Mouse (Mus musculus): ENCODE data around the gene Krt14.
"Not testable (repeated sequence)": the region's sequence is repeated elsewhere in the genome, so short reads cannot be mapped to it uniquely, and the experiment has no call there.

Gene Krt14

GRCm38 (mm10) chr11:100207498-100207897 is at the start of gene Krt14:
Krt14 (minus strand) TSS chr11:100207548.
- no peak for DNase-seq (ENCODE audit: low spot score in 2 of 2)

GRCm38 (mm10) chr11:100255514-100255913 is 48.2 kb upstream of the Krt14 start:
- DNase-seq (ENCODE audit: low spot score in 2 of 2): no peak

GRCm38 (mm10) chr11:100254360-100255090 is 47.2 kb upstream of the Krt14 start:
- no peak for DNase-seq (ENCODE audit: low spot score in 2 of 2)

GRCm38 (mm10) chr11:100248852-100249465 is 41.6 kb upstream of the Krt14 start, which contains the start of gene Krt16:
Krt16 (minus strand) TSS chr11:100248902.
- DNase-seq (ENCODE audit: low spot score in 2 of 2): no peak

GRCm38 (mm10) chr11:100246471-100246870 is 39.1 kb upstream of the Krt14 start:
- not testable (repeated sequence) for DNase-seq (ENCODE audit: low spot score in 2 of 2)

GRCm38 (mm10) chr11:100240272-100240671 is 32.9 kb upstream of the Krt14 start:
- not testable (repeated sequence) for DNase-seq (ENCODE audit: low spot score in 2 of 2)

GRCm38 (mm10) chr11:100221741-100222140 is 14.4 kb upstream of the Krt14 start:
- no peak for DNase-seq (ENCODE audit: low spot score in 2 of 2)

GRCm38 (mm10) chr11:100219304-100219703 is 12.0 kb upstream of the Krt14 start:
- no peak for DNase-seq (ENCODE audit: low spot score in 2 of 2)

GRCm38 (mm10) chr11:100208542-100208941 is 1.2 kb upstream of the Krt14 start:
- no peak for DNase-seq (ENCODE audit: low spot score in 2 of 2)

- peak in 1 of 2 experiments; percentile 22 for DNase-seq (ENCODE audit: low spot score in 2 of 2)
These were observed 3.9 kb downstream of the Krt14 start for GRCm38 (mm10) chr11:100203448-100203847.

- no peak for DNase-seq (ENCODE audit: low spot score in 2 of 2)
These were observed 4.4 kb downstream of the Krt14 start for GRCm38 (mm10) chr11:100202906-100203305.

- peak in 1 of 2 experiments; percentile 20 for DNase-seq (ENCODE audit: low spot score in 2 of 2)
These were observed 7.1 kb downstream of the Krt14 start for GRCm38 (mm10) chr11:100200104-100200820.

- DNase-seq (ENCODE audit: low spot score in 2 of 2): no peak
These were observed 8.7 kb downstream of the Krt14 start for GRCm38 (mm10) chr11:100198666-100199065.

GRCm38 (mm10) chr11:100192992-100193391 is 14.4 kb downstream of the Krt14 start, which contains the start of gene Krt9:
Krt9 (minus strand) TSS chr11:100193246.
- no peak for DNase-seq (ENCODE audit: low spot score in 2 of 2)

GRCm38 (mm10) chr11:100191820-100192219 is 15.5 kb downstream of the Krt14 start:
- DNase-seq (ENCODE audit: low spot score in 2 of 2): no peak

GRCm38 (mm10) chr11:100186736-100187135 is 20.6 kb downstream of the Krt14 start:
- DNase-seq (ENCODE audit: low spot score in 2 of 2): no peak

GRCm38 (mm10) chr11:100181725-100182124 is 25.6 kb downstream of the Krt14 start:
- DNase-seq (ENCODE audit: low spot score in 2 of 2): no peak

GRCm38 (mm10) chr11:100179260-100179659 is 28.1 kb downstream of the Krt14 start:
- DNase-seq (ENCODE audit: low spot score in 2 of 2): no peak

GRCm38 (mm10) chr11:100178307-100178706 is 29.0 kb downstream of the Krt14 start:
- DNase-seq (ENCODE audit: low spot score in 2 of 2): no peak

GRCm38 (mm10) chr11:100176791-100177190 is 30.6 kb downstream of the Krt14 start:
- DNase-seq (ENCODE audit: low spot score in 2 of 2): no peak

- DNase-seq (ENCODE audit: low spot score in 2 of 2): peak; percentile 31 to 67
These were observed 38.3 kb downstream of the Krt14 start for GRCm38 (mm10) chr11:100168765-100169762.
